Comparison of ENCODE assay signal across 14 mouse cellular contexts in the genomic region with DNA sequence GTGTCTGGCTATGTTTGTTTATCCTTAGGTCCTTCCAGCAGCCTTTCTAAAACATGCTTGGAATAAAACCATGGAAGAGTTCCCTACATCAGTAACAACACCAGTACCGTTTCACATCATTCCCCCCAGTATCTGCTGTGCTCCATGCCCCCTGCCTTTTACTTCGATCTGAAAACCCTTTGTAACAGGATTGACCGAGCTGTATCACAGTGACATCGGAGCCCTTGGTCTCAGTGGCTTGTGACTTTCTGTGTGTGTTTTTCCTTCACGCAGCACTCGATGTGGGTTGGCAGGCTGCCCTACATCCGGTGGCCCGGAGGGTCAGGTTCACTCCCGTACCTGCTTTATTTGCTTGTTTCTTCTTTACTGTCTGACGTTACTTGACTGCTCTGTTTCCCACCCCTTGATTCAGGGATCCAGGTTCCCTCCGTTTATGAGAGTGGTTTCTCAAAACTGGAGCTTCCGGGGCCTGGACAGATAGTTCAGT.
DNase-seq lines count a peak whose midpoint lies in the region; ATAC-seq and TF ChIP-seq lines count a peak whose summit lies in the region.
"Had no signal": no experiment of that assay in that cellular context is flagged by ENCODE, and none has a peak within 500 bp of the region (broad histone marks: within the 10 kb centered on the region; RNA-seq: fewer than 3 reads in every experiment).

No protein-coding gene starts in this region.

- TF ChIP-seq POLR2A in kidney, adult 2 months (IDR thresholded peaks at IDR 0.05; ENCODE audit: low read depth, low read length): no peak
- no peak for TF ChIP-seq POLR2A in cerebellum, adult 2 months (IDR thresholded peaks at IDR 0.05; ENCODE audit: borderline replicate concordance, insufficient read depth, low read length)

- H3K9me3 ChIP-seq in forebrain, embryonic 10.5 days: no peaks in the 10 kb centered on the region; the same call in 1 of the 2 replicates
- 0 out of 2 replicates have a peak, but pooled peaks cover 7% of the 10 kb centered on the region for H3K9me3 ChIP-seq in forebrain, embryonic 12.5 days
- no peaks in the 10 kb centered on the region for H3K9me3 ChIP-seq in forebrain, embryonic 16.5 days (ENCODE audit: control insufficient read depth, low read length)
- H3K9me3 ChIP-seq: midbrain, embryonic 15.5 days; stomach, embryonic 15.5 days had no signal

- DNase-seq in forebrain, embryonic 10.5 days (ENCODE audit: extremely low spot score, low spot score): no peak
- DNase-seq in kidney, adult 2 months: peak; percentile 19
- no peak for DNase-seq in kidney, adult 11 months
- peak; percentile 30 to 40 for DNase-seq in cerebellum, adult 2 months
- DNase-seq in adrenal gland, postnatal 14 days: no peak
- DNase-seq in ovary, adult 18-20 months (ENCODE audit: low spot score): no peak
- DNase-seq: kidney, adult 8-10 months; liver; right cerebral cortex, postnatal 25 days had no signal

- H3K9ac ChIP-seq in forebrain, embryonic 12.5 days: no peak overlapping the region
- no peak overlapping the region for H3K9ac ChIP-seq in forebrain, embryonic 16.5 days (replicated peaks; ENCODE audit: low read depth, low read length)
- H3K9ac ChIP-seq: heart, embryonic 13.5 days; midbrain, embryonic 15.5 days; stomach, embryonic 15.5 days had no signal

- no peak overlapping the region for H3K4me2 ChIP-seq in forebrain, embryonic 12.5 days
- no peak overlapping the region for H3K4me2 ChIP-seq in forebrain, embryonic 16.5 days (ENCODE audit: low read length)
- H3K4me2 ChIP-seq: heart, embryonic 13.5 days; midbrain, embryonic 15.5 days; stomach, embryonic 15.5 days had no signal

- H3K36me3 ChIP-seq in forebrain, embryonic 10.5 days (replicated peaks): no peaks in the 10 kb centered on the region
- no peaks in the 10 kb centered on the region for H3K36me3 ChIP-seq in forebrain, embryonic 12.5 days (replicated peaks)
- no peaks in the 10 kb centered on the region for H3K36me3 ChIP-seq in kidney, adult 2 months (ENCODE audit: control insufficient read depth, insufficient read depth, low read length)
- H3K36me3 ChIP-seq in forebrain, embryonic 16.5 days (ENCODE audit: control insufficient read depth, insufficient read depth): no peaks in the 10 kb centered on the region
- H3K36me3 ChIP-seq: heart, embryonic 13.5 days; midbrain, embryonic 15.5 days; stomach, embryonic 15.5 days had no signal

- no peak overlapping the region for H3K4me3 ChIP-seq in forebrain, embryonic 10.5 days
- no peak overlapping the region for H3K4me3 ChIP-seq in forebrain, embryonic 12.5 days (replicated peaks)
- no peak overlapping the region for H3K4me3 ChIP-seq in kidney, adult 2 months (ENCODE audit: insufficient read depth, low read depth, low read length)
- no peak overlapping the region for H3K4me3 ChIP-seq in cerebellum, adult 2 months (replicated peaks; ENCODE audit: insufficient read depth, low read depth, low read length)
- H3K4me3 ChIP-seq in forebrain, embryonic 16.5 days (replicated peaks; ENCODE audit: low read length): no peak overlapping the region
- H3K4me3 ChIP-seq: heart, embryonic 13.5 days; midbrain, embryonic 15.5 days; stomach, embryonic 15.5 days had no signal

- H3K27me3 ChIP-seq in forebrain, embryonic 10.5 days (ENCODE audit: poor library complexity, severe bottlenecking): no peaks in the 10 kb centered on the region
- no peaks in the 10 kb centered on the region for H3K27me3 ChIP-seq in forebrain, embryonic 12.5 days
- H3K27me3 ChIP-seq in kidney, adult 2 months (replicated peaks; ENCODE audit: control insufficient read depth, insufficient read depth, low read length): no peaks in the 10 kb centered on the region
- no peaks in the 10 kb centered on the region for H3K27me3 ChIP-seq in cerebellum, adult 2 months (ENCODE audit: control insufficient read depth, insufficient read depth, low read length)
- no peaks in the 10 kb centered on the region for H3K27me3 ChIP-seq in forebrain, embryonic 16.5 days (replicated peaks; ENCODE audit: control insufficient read depth, insufficient read depth, low read length)
- H3K27me3 ChIP-seq: heart, embryonic 13.5 days; midbrain, embryonic 15.5 days; stomach, embryonic 15.5 days had no signal

- ATAC-seq in forebrain, embryonic 12.5 days (ENCODE audit: low FRiP score): no peak
- no peak for ATAC-seq in forebrain, embryonic 16.5 days
- ATAC-seq: midbrain, embryonic 15.5 days had no signal

- H3K27ac ChIP-seq in forebrain, embryonic 10.5 days: peak overlapping the region; percentile 72; the same call in 1 of the 2 replicates
- H3K27ac ChIP-seq in forebrain, embryonic 12.5 days: no peak overlapping the region
- H3K27ac ChIP-seq in kidney, adult 2 months (ENCODE audit: insufficient read depth, low read depth, low read length): no peak overlapping the region
- H3K27ac ChIP-seq in cerebellum, adult 2 months (ENCODE audit: insufficient read depth, low read length): peak overlapping the region; percentile 58; the same call in 1 of the 2 replicates
- peak overlapping the region; percentile 81 for H3K27ac ChIP-seq in forebrain, embryonic 16.5 days (ENCODE audit: low read length)

- H3K4me1 ChIP-seq in forebrain, embryonic 10.5 days: peaks cover 15% of the 10 kb centered on the region
- peaks cover 9% of the 10 kb centered on the region for H3K4me1 ChIP-seq in forebrain, embryonic 12.5 days
- H3K4me1 ChIP-seq in kidney, adult 2 months (ENCODE audit: control insufficient read depth, insufficient read depth, low read length): no peaks in the 10 kb centered on the region
- H3K4me1 ChIP-seq in cerebellum, adult 2 months (ENCODE audit: control insufficient read depth, insufficient read depth, low read length): peaks cover 30% of the 10 kb centered on the region
- peaks cover 14% of the 10 kb centered on the region for H3K4me1 ChIP-seq in forebrain, embryonic 16.5 days (replicated peaks; ENCODE audit: control insufficient read depth, insufficient read depth, low read length)
- H3K4me1 ChIP-seq: midbrain, embryonic 15.5 days had no signal

- WGBS in forebrain, embryonic 10.5 days: 85% methylated on average over 12 of the region's 12 CpGs
- 80% methylated on average over 12 of the region's 12 CpGs for WGBS in forebrain, embryonic 12.5 days
- 36% methylated on average over 12 of the region's 12 CpGs for WGBS in kidney, adult 2 months
- 66% methylated on average over 12 of the region's 12 CpGs for WGBS in cerebellum, adult 2 months
- WGBS in forebrain, embryonic 16.5 days: 74% methylated on average over 12 of the region's 12 CpGs

- TF ChIP-seq CTCF in kidney, adult 2 months (conservative IDR thresholded peaks at IDR 0.05; ENCODE audit: insufficient read depth, insufficient read length, low read depth, low read length): no peak
- TF ChIP-seq CTCF in cerebellum, adult 2 months (IDR thresholded peaks at IDR 0.05; ENCODE audit: borderline replicate concordance, insufficient read depth, low read depth, low read length): no peak

Comparison
In these comparisons a context has a peak if more than half of its experiments do, and no peak if none do; other contexts are left out.
1. DNase-seq: peak in kidney, adult 2 months (single experiment) and cerebellum, adult 2 months (2 of 2); none in forebrain, embryonic 10.5 days (single experiment), kidney, adult 11 months (single experiment), adrenal gland, postnatal 14 days (single experiment) and ovary, adult 18-20 months (single experiment).
2. H3K27ac ChIP-seq: peak in forebrain, embryonic 10.5 days (single experiment), cerebellum, adult 2 months (single experiment) and forebrain, embryonic 16.5 days (single experiment); none in forebrain, embryonic 12.5 days (single experiment) and kidney, adult 2 months (single experiment).